Mouse (Mus musculus): Measurements from ENCODE around the gene Mrpl24. TPM values are rescaled to one million over a fixed set of nuclear protein-coding genes. Genes with fewer than 3 reads are reported as not detected.

The Mrpl24 gene
- total RNA-seq, 2 experiments from 2014 or later, result 51.4 to 57.7 TPM

DNA sequence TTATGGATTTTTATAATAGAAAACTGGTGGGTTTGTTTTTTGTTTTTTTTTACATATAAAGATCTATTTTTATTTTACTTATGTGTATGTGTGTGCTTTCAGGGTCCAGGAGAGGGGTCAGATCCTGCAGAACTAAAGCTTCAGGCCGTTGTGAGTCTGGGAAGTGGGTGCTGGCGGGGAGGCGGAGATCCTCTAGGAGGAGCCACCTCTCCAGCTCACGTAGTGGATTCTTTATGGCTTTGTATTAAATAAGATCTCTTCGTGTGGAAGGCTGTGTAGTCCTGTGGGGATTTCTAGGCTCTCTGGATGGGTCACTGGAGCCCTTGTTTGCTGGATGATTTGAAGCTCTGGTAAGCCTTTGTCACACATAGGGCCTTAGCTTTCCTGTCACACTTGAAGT is 21.3 kb downstream of the Mrpl24 start:
- DNase-seq (ENCODE audit: low spot score in 2 of 2), result no peak
- intact Hi-C loops (cut with DNase I), result no loop called here

- intact Hi-C loops (cut with DNase I), result no loop called here
- no peak for DNase-seq (ENCODE audit: low spot score in 2 of 2)
Observed at GRCm38 (mm10) chr3:87942471-87942870, 23.2 kb downstream of the Mrpl24 start.

GRCm38 (mm10) chr3:87943586-87943985 is 24.3 kb downstream of the Mrpl24 start:
- intact Hi-C loops (cut with DNase I), result no loop called here
- no peak for DNase-seq (ENCODE audit: low spot score in 2 of 2)

GRCm38 (mm10) chr3:87944838-87945600 is 25.7 kb downstream of the Mrpl24 start:
- intact Hi-C loops (cut with DNase I), result no loop called here
- DNase-seq (ENCODE audit: low spot score in 2 of 2), result no peak

DNA sequence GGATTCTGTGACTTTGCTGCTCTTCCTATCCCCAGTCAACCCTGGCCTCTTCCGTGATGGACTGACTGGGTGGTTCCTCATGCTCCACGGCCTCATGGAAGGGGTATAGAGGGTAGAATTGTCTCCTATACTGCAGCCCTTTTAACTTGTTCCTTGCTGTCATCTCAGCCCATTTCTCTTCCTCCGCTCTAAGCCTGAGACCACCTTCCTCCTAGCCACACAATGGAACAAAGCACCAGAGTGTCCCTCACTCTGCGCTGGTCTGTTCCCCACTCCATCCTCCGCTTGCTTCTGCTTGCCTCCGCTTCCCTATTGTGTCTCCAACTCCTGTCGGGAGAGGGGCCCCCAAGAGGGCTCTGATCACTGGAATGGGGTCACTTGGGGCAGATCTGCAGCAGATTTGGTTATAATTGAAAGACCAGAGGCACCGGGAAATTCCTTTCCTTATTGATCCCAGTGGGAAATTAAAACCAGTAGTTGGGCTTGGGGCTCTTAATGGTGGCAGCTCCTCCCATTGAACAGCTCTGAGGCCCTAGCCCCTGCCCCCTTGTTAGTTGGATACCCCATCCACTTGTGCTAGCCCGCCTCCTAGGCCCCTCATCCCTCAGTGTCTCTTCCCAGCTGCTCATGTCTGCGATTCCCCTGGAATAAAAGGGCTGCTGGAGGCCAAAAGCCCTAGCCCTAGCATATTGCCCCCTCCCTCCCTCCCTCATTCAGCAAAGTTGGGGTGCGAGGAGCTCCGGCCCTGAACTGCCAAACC is 26.7 kb downstream of the Mrpl24 start:
- DNase-seq (ENCODE audit: low spot score in 2 of 2), result no peak
- intact Hi-C loops (cut with DNase I), result no loop called here

DNA sequence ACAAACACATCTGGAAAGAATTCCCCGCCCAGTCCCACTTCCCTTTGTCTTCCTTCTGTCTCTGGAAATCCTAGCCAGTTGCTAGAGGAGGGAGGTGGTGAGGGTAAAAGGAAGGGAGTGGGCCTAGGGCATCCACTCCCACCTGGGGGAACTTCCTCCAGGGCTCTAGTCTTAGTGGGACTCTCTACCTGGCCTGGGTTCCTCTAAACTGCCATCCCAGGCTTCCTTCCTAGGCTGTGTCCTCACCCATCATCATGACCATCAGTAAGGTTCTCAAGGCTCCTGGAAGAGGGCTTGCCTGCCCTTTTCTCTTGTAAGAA is 27.2 kb downstream of the Mrpl24 start:
- intact Hi-C loops (cut with DNase I), result no loop called here
- no peak for DNase-seq (ENCODE audit: low spot score in 2 of 2)

- DNase-seq (ENCODE audit: low spot score in 2 of 2), result peak in 1 of 2 experiments; percentile 44
- intact Hi-C loops (cut with DNase I), result no loop called here
Observed at GRCm38 (mm10) chr3:87947056-87947810, 27.9 kb downstream of the Mrpl24 start.

DNA sequence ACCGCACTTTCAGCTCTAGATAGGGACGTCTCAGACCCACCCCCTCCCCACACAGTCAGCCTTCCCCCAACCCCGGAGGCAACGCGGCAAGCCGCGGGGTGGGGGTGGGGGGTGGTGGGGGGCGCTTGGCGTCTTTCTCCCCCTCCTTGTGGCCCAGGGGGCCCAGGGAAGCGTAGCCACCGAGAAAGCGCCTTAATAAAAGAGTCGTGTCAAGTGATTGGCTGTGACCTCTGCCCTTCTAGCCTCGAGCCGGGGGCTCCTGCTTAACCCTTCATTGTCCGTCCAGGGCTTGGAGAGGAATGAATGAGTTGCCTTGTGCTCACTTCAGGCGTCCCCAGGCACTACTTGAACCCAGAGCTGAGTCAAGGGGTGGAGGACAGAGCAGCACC is 28.5 kb downstream of the Mrpl24 start:
- no peak for DNase-seq (ENCODE audit: low spot score in 2 of 2)
- intact Hi-C loops (cut with DNase I), result no loop called here

GRCm38 (mm10) chr3:87948378-87949265 is 29.3 kb downstream of the Mrpl24 start, which contains the start of gene Crabp2:
Gene Crabp2, plus strand, starts transcription at chr3:87948666.
- peak in 1 of 2 experiments; percentile 24 for DNase-seq (ENCODE audit: low spot score in 2 of 2)

DNA sequence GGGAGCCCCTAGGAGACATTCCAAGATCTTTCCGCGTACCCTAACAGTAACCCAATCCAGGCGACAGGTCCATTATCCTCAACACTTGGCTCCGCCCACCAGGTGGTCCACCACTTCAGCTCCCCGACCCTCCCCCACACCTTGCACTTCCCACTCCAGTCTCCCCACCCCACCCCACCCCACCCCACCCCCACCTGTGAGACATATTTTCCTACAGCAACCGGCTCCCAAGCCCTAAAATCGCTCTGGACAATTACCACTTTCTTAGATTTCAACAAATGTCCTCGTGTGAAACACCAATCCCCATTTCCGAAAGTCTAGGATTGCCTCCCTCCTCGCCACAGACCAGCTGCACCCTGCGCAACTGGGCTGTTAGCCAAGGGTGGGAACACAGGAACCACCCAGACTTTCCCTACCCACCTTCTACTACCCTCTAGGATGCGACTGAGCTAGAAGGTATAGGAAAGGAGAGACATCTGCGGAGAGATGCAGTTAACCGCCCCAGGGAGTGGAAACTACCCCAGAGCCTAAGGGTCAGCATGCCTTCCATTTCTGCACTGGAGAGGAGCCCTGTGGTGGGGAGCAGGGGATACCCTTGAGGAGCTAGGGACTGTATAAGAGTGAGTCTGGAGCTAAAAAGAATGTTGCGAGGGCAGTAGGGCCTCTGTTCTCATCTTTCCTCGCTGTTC is 30.1 kb downstream of the Mrpl24 start:
- DNase-seq (ENCODE audit: low spot score in 2 of 2), result no peak
- intact Hi-C loops (cut with DNase I), result no loop called here

More at GRCm38 (mm10) chr3:87948378-87949265, 29.3 kb downstream of the Mrpl24 start, which contains the start of gene Crabp2:
- intact Hi-C loops (cut with DNase I), result no loop called here

DNA sequence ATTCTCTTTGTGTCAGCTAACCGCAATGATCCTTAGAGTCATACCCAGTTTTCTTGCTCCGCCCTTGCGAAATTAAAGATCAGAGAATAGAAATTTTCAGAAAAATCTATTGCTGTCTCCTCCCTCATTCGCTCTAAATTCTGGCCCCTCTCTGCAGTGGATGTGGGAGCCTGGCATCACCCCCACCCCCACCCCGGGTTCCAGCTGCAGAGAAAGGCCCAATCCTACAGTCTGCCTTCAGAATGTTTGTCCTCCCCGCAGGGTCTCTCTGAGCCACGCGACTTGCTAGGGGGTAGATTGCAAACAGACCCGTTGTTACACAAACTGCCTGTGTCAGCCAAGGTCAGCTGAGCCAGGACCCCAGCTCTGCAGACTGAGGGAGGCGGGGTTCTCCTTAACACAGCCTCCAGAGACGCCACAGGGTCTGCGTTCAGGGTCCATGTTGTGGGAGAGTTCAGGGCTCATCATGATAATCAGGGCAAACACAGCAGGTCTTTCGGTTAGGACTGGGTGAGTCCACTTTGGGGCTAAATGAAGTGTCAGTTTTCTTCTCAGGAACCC is 30.7 kb downstream of the Mrpl24 start:
- DNase-seq (ENCODE audit: low spot score in 2 of 2), result no peak
- intact Hi-C loops (cut with DNase I), result no loop called here

GRCm38 (mm10) chr3:87951946-87952345 is 32.6 kb downstream of the Mrpl24 start:
- intact Hi-C loops (cut with DNase I), result no loop called here

DNA sequence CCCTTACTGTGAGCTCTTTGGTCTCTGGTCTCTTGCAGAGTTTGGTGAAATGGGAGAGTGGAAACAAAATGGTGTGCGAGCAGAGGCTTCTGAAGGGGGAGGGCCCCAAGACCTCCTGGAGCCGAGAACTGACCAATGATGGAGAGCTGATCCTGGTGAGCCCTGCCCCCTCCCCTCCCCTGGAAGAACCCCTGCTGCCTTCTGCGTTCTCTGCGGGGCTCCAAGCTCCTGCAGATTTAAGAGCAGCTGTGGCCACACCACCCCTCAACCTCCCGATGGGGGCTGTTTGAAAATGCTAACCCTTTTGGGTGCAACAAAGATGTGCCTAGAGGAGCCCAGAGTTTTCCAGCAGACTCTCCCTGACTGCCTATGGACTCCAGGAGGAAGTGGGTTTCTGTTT is 33.1 kb downstream of the Mrpl24 start:
- intact Hi-C loops (cut with DNase I), result no loop called here
- DNase-seq (ENCODE audit: low spot score in 2 of 2), result no peak

More at GRCm38 (mm10) chr3:87951946-87952345, 32.6 kb downstream of the Mrpl24 start:
- no peak for DNase-seq (ENCODE audit: low spot score in 2 of 2)

GRCm38 (mm10) chr3:87958056-87958455 is 38.8 kb downstream of the Mrpl24 start:
- no peak for DNase-seq (ENCODE audit: low spot score in 2 of 2)
- intact Hi-C loops (cut with DNase I), result no loop called here

GRCm38 (mm10) chr3:87958476-87958875 is 39.2 kb downstream of the Mrpl24 start:
- no peak for DNase-seq (ENCODE audit: low spot score in 2 of 2)
- intact Hi-C loops (cut with DNase I), result no loop called here

GRCm38 (mm10) chr3:87958967-87959366 is 39.7 kb downstream of the Mrpl24 start:
- intact Hi-C loops (cut with DNase I), result no loop called here
- no peak for DNase-seq (ENCODE audit: low spot score in 2 of 2)

GRCm38 (mm10) chr3:87959371-87959770 is 40.1 kb downstream of the Mrpl24 start:
- DNase-seq (ENCODE audit: low spot score in 2 of 2), result no peak
- intact Hi-C loops (cut with DNase I), result no loop called here

DNA sequence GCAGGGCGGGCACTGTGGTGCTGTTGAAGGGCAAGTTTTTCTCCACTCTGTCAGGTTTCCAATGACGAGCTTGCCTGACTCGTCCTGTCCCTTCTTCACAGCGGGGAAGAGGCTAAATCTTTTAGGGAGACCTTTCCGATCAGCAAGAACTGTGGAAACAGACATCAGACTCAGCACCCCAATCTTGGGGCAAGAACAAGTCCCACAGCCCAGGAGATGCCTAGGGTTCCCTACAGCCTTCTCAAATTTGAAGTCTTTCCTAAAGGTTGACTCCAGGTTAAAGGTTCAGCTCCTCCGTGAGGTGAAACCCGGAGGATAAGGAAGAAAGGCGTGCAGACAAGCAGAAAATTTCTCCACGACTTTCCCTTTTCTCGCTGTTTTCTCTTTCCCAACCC is 40.9 kb downstream of the Mrpl24 start:
- DNase-seq (ENCODE audit: low spot score in 2 of 2), result no peak
- intact Hi-C loops (cut with DNase I), result no loop called here

All from left cerebral cortex, postnatal 25 days (tissue).